Mouse (Mus musculus) layer of hippocampus, postnatal 36 days (tissue): ENCODE results near the gene Pde10a. TPM values are rescaled to one million over a fixed set of nuclear protein-coding genes. Genes with fewer than 3 reads are reported as not detected.

Source experiments
- total RNA-seq, 2 experiments: library from RNA; stranded (reverse); gene quantifications; 2 replicates each; pipeline ENCODE4 v1.2.3; 2021

The Pde10a gene
- total RNA-seq, 2 experiments from 2014 or later, result 61.6 to 68.7 TPM

Other genes with a start within 250 kb of the Pde10a start
- gene Mpc1, start 242.5 kb upstream of the Pde10a start, total RNA-seq, result 100 to 1,000 TPM; 142 to 146 TPM
- 10 to 100 TPM; 62.9 to 65.1 TPM for gene Sft2d1, start 214.3 kb upstream of the Pde10a start, total RNA-seq
- 10 to 100 TPM; 19.2 to 23.7 TPM for gene Prr18, start 187.9 kb upstream of the Pde10a start, total RNA-seq
- under 1 TPM; 0.27 to 0.73 TPM for gene T2, start 169.4 kb upstream of the Pde10a start, total RNA-seq
- not detected for gene T, start 90.9 kb upstream of the Pde10a start, total RNA-seq
- gene Gm17087, start 41.6 kb downstream of the Pde10a start, total RNA-seq, result not detected